Mouse (Mus musculus) testis, adult 2 months (tissue): ENCODE measurements around the gene Prnd.

Experiments
- CTCF ChIP-seq: fragments of 200-500 bp; IDR thresholded peaks from 2 replicates; pipeline ENCODE4 v1.5.1; 2012; ENCODE audit warnings: low read depth, mild to moderate bottlenecking, inconsistent platforms, low read length, moderate library complexity; ENCODE audit not compliant: control insufficient read depth, insufficient read depth, insufficient replicate concordance
- POLR2A ChIP-seq: fragments of 200-500 bp; IDR thresholded peaks from 2 replicates; pipeline ENCODE4 v1.6.1; 2012; ENCODE audit warnings: low read depth, mild to moderate bottlenecking, inconsistent platforms, low read length, moderate library complexity; ENCODE audit not compliant: control insufficient read depth

DNA sequence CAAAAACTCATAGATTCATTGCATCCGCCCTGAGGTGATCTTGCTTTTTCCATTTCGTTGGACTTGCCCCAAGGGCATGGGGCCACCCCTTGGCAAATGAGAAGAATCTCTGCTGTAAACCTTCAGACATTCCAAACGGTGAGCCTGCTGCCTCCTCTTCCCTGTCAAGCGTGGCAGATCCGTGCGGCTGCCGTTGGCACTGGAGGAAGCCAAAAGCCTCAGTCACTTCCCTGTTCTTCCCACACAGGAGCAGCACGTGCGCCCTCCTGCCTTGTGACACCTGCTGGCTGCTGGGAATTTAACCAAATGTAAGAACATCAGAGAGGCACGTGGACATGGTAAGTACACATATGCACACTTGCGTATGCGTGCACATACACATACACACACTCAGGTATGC is 45.1 kb downstream of the Prnd start:
- no peak for TF ChIP-seq CTCF
- no peak for TF ChIP-seq POLR2A
